Mouse (Mus musculus) bone marrow, adult 2 months (tissue): ENCODE measurements around the gene 1700020D05Rik.

Source experiments
- CTCF ChIP-seq: fragments of 200-500 bp; IDR thresholded peaks from 2 replicates; pipeline ENCODE4 v1.5.1; 2011; ENCODE audit warnings: low read length, control low read depth; ENCODE audit not compliant: control insufficient read depth, insufficient read depth
- POLR2A ChIP-seq: fragments of 200-500 bp; IDR thresholded peaks from 2 replicates; pipeline ENCODE4 v1.6.1; 2011; ENCODE audit warnings: low read depth, mild to moderate bottlenecking, control low read depth, low read length, borderline replicate concordance; ENCODE audit not compliant: control insufficient read depth

GRCm38 (mm10) chr19:5455568-5455967 lies 48.0 kb downstream of the 1700020D05Rik start:
- TF ChIP-seq POLR2A: no peak
- no peak for TF ChIP-seq CTCF
